8 mouse cellular contexts compared by ENCODE assay signal in the genomic region with DNA sequence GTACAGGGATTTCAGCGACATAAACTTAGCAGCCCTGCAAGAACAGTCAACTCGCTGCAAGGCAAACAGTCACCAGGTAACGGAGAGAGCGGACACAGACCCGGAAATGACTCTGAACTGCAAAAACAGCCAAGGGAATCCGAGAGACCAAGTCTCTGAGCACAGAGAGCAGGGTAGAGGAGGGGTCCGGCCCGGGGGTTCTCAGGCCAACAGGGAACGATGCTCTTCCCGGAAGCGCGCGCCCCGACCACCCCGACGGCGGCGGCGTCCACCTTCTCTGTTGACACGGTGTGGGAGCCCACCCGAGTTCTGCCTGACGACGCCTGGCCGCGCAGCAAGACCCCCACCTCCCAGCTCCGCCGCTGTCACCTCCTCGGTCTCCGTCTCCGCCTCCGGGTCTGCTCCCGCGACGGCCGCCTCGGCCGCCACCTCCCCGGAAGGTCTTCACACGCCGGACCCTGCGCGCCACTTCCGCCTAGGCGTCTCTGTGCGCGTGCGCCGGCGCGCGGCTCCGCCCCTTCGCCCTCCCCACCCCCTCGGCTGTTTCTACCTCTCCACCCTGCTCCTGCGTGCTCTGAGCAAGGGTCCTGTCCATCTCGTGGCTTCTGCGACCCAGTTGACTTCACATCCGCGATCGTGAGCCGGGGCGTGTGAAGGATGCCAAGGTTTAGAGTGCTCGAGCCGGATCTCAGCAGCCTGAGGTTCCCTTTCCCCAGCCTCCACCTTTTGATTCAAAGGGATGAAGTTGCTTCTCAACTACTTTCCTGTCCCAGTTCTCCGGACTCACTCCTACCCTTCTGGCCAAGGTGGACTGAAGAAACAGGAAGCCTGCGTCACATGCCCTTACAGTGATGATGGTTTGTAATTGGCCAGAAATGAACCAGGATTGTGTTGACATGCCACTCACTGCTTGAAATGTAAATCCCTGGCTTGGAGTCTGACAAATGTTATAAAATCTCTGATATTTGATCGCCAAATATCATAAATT. TPM values are rescaled to one million over a fixed set of nuclear protein-coding genes. Genes with fewer than 3 reads are reported as not detected.
DNase-seq lines count a peak whose midpoint lies in the region; ATAC-seq and TF ChIP-seq lines count a peak whose summit lies in the region.

A gene (minus strand): TSS at position 813 of the 988 bp plus-strand sequence.

- peak within 1 kb of the TSS; percentile 90 for H3K4me3 ChIP-seq in G1E (ENCODE audit: low read depth, low read length)
- peak within 1 kb of the TSS; percentile 82 for H3K4me3 ChIP-seq in forebrain, postnatal 0 days (ENCODE audit: low read depth, low read length)
- peak within 1 kb of the TSS; percentile 67 for H3K4me3 ChIP-seq in lung, embryonic 16.5 days (ENCODE audit: low read length)

- H3K4me2 ChIP-seq in forebrain, postnatal 0 days (ENCODE audit: low read depth), result peak within 1 kb of the TSS; percentile 69
- peak within 1 kb of the TSS; percentile 76 for H3K4me2 ChIP-seq in lung, embryonic 16.5 days (ENCODE audit: low read depth, low read length)

- H3K36me3 ChIP-seq in G1E (replicated peaks), result peaks cover 27% of the 10 kb centered on the region
- no peaks in the 10 kb centered on the region for H3K36me3 ChIP-seq in forebrain, postnatal 0 days (ENCODE audit: insufficient read depth)
- H3K36me3 ChIP-seq in lung, embryonic 16.5 days (ENCODE audit: control insufficient read depth, insufficient read depth, low read length), result peaks cover 3% of the 10 kb centered on the region

- peak within 1 kb of the TSS; percentile 72 for H3K27ac ChIP-seq in forebrain, postnatal 0 days (ENCODE audit: low read depth, low read length)
- peak within 1 kb of the TSS; percentile 82 for H3K27ac ChIP-seq in lung, embryonic 16.5 days (ENCODE audit: low read length)

- WGBS in forebrain, postnatal 0 days, result 6% methylated on average over 65 of the region's 67 CpGs
- WGBS in lung, embryonic 16.5 days, result 2% methylated on average over 58 of the region's 67 CpGs

- peak; percentile 78 for DNase-seq in G1E (ENCODE audit: low spot score)
- DNase-seq in cerebellum, adult 18-20 months, result peak; percentile 78 to 86
- DNase-seq in forebrain, postnatal 0 days, result peak; percentile 86
- peak; percentile 89 for DNase-seq in heart, postnatal 4 days
- DNase-seq in layer of hippocampus, adult 8-10 months (ENCODE audit: low spot score in 2 of 2), result peak; percentile 40 to 75
- peak; percentile 72 for DNase-seq in ovary, postnatal 10 days (ENCODE audit: low spot score)
- DNase-seq in thymus, postnatal 10 days (ENCODE audit: low spot score in 2 of 2), result peak; percentile 75 to 87

- no peak for TF ChIP-seq CTCF in G1E (IDR thresholded peaks at IDR 0.05; ENCODE audit: low read depth, low read length)
- TF ChIP-seq CTCF in forebrain, postnatal 0 days (IDR thresholded peaks at IDR 0.05; ENCODE audit: low read depth), result no peak

- ATAC-seq in G1E (ENCODE audit: extremely low read depth, insufficient number of reproducible peaks, low FRiP score, poor library complexity, severe bottlenecking), result peak; percentile 81
- ATAC-seq in forebrain, postnatal 0 days, result peak; percentile 99
- ATAC-seq in lung, embryonic 16.5 days (ENCODE audit: low read depth), result peak; percentile 99

- H3K4me1 ChIP-seq in G1E (ENCODE audit: insufficient read depth, low read depth, low read length), result peaks cover 30% of the 10 kb centered on the region
- peaks cover 8% of the 10 kb centered on the region for H3K4me1 ChIP-seq in forebrain, postnatal 0 days (ENCODE audit: insufficient read depth)
- peaks cover 25% of the 10 kb centered on the region for H3K4me1 ChIP-seq in lung, embryonic 16.5 days (replicated peaks; ENCODE audit: control insufficient read depth, insufficient read depth, low read length)

- peaks cover 8% of the 10 kb centered on the region for H3K27me3 ChIP-seq in G1E (ENCODE audit: insufficient read depth, low read length)
- no peaks in the 10 kb centered on the region for H3K27me3 ChIP-seq in forebrain, postnatal 0 days (ENCODE audit: insufficient read depth, low read length)
- no peaks in the 10 kb centered on the region for H3K27me3 ChIP-seq in lung, embryonic 16.5 days (ENCODE audit: control insufficient read depth, insufficient read depth, low read depth, low read length)

- no peaks in the 10 kb centered on the region for H3K9me3 ChIP-seq in G1E (replicated peaks)
- H3K9me3 ChIP-seq in forebrain, postnatal 0 days (ENCODE audit: low read length), result no peaks in the 10 kb centered on the region
- H3K9me3 ChIP-seq in lung, embryonic 16.5 days (ENCODE audit: control insufficient read depth, low read length), result no peaks in the 10 kb centered on the region

- peak within 1 kb of the TSS; percentile 86 for H3K9ac ChIP-seq in forebrain, postnatal 0 days
- H3K9ac ChIP-seq in lung, embryonic 16.5 days (ENCODE audit: low read length), result peak within 1 kb of the TSS; percentile 86

RNA-seq across cellular contexts. Expression of the gene that starts here (rescaled TPM):
- 26.6 and 35.0 TPM in 2 replicates for total RNA-seq in G1E (2014; fragmentation: Nextera tagmentation)
- total RNA-seq in G1E (2017), result 32.9 and 34.2 TPM in 2 replicates
- polyA plus RNA-seq in G1E (2012), result 12.8 and 15.7 TPM in 2 replicates
- total RNA-seq in forebrain, postnatal 0 days (2014; rRNA removed), result 29.3 and 37.8 TPM in 2 replicates
- 21.0 and 25.8 TPM in 2 replicates for polyA plus RNA-seq in forebrain, postnatal 0 days (2015; fragmentation: Nextera tagmentation; extraction: Ambion mirVana)
- total RNA-seq in heart, postnatal 4 days (2021), result 10 to 100 TPM; 12.3 to 13.9 TPM
- 10 to 100 TPM; 12.6 to 17.1 (median 14.0) TPM for total RNA-seq in layer of hippocampus, adult 8-10 months (2022)
- 34.5 and 38.8 TPM in 2 replicates for polyA plus RNA-seq in lung, embryonic 16.5 days (2015; fragmentation: Nextera tagmentation; extraction: Ambion mirVana)

Comparison
In these comparisons a context has a peak if more than half of its experiments do, and no peak if none do; other contexts are left out.
1. Peak in every context shown above with its lines: DNase-seq, ATAC-seq, H3K4me3 ChIP-seq and H3K27ac ChIP-seq.